Mouse (Mus musculus) liver, embryonic 12.5 days (tissue): Measurements from ENCODE around the gene Olfr698. TPM values are rescaled to one million over a fixed set of nuclear protein-coding genes. Genes with fewer than 3 reads are reported as not detected.
"Not testable (repeated sequence)": the region's sequence is repeated elsewhere in the genome, so short reads cannot be mapped to it uniquely, and the experiment has no call there.

ENCODE experiments used
- ATAC-seq: fragments of 200-750 bp; cut with Nextera tagmentation; 2 replicates; pipeline ENCODE4 v1.8.0; 2017; ENCODE audit warnings: moderate number of reproducible peaks, mild to moderate bottlenecking, moderate library complexity
- H3K27ac ChIP-seq: fragments of 300-500 bp; sonication (generic); 2 replicates; pipeline ENCODE4 v1.5.1; 2016; ENCODE audit warnings: mild to moderate bottlenecking
- H3K27me3 ChIP-seq: fragments of 300-500 bp; sonication (generic); replicated peaks from 2 replicates; pipeline ENCODE4 v1.6.1; 2016; ENCODE audit warnings: mild to moderate bottlenecking, moderate library complexity
- H3K36me3 ChIP-seq: fragments of 300-500 bp; sonication (generic); 2 replicates; pipeline ENCODE4 v1.6.1; 2016; ENCODE audit warnings: mild to moderate bottlenecking, moderate library complexity
- H3K4me1 ChIP-seq: fragments of 300-500 bp; sonication (generic); 2 replicates; pipeline ENCODE4 v1.6.1; 2016
- H3K4me2 ChIP-seq: fragments of 300-500 bp; sonication (generic); 2 replicates; pipeline ENCODE4 v1.6.1; 2016; ENCODE audit warnings: mild to moderate bottlenecking, moderate library complexity
- H3K4me3 ChIP-seq: fragments of 300-500 bp; sonication (generic); 2 replicates; pipeline ENCODE4 v1.5.1; 2016; ENCODE audit warnings: mild to moderate bottlenecking, moderate library complexity
- H3K9ac ChIP-seq: fragments of 300-500 bp; sonication (generic); 2 replicates; pipeline ENCODE4 v1.6.1; 2016; ENCODE audit warnings: mild to moderate bottlenecking, moderate library complexity
- H3K9me3 ChIP-seq: fragments of 300-500 bp; sonication (generic); replicated peaks from 2 replicates; pipeline ENCODE4 v1.6.1; 2016; ENCODE audit warnings: mild to moderate bottlenecking, moderate library complexity
- WGBS: fragments of 180-500 bp; shearing (Covaris S2); methylation state at CpG from one replicate; pipeline ENCODE4 v1.1.7; 2016; ENCODE audit not compliant: insufficient replicate concordance; 5-methylcytosine and 5-hydroxymethylcytosine counted together
- polyA plus RNA-seq: library from polyadenylated mRNA; unstranded; fragments of >200 nt; fragmentation: Nextera tagmentation; extraction: Ambion mirVana; gene quantifications from 2 replicates; pipeline ENCODE4 v1.2.1, GENCODE M21; 2016

Olfr698 gene
- polyA plus RNA-seq, result not detected in 2 replicates

DNA sequence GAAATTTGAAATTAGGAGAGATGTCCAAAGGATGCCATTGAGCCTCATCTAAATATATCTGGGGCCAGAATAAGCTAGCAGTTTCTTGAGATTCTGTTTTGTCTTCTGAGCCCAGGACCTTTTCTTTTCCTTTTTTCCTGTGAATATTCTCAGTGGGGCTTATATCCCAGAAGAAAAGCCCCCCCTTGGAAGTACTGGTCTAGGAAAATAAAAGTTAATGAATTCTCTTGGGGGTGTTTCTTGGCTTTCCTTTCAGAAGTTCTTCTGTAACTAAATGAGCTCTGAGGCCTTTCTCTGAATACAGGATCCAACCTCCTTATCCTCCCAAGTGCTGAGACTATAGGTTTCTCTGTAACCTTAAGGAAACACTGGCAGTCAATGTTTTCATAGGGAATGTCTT lies at the start of gene Olfr698:
Gene Olfr698 (minus strand): TSS at position 101 of the 400 bp plus-strand sequence.
- no peak within 1 kb of the TSS for H3K4me3 ChIP-seq
- no peak within 1 kb of the TSS for H3K9ac ChIP-seq
- H3K9me3 ChIP-seq, result no peaks in the 10 kb centered on the region
- H3K27me3 ChIP-seq, result no peaks in the 10 kb centered on the region
- H3K27ac ChIP-seq, result no peak within 1 kb of the TSS
- H3K4me2 ChIP-seq, result no peak within 1 kb of the TSS
- ATAC-seq, result no peak
- H3K4me1 ChIP-seq, result no peaks in the 10 kb centered on the region
- no peaks in the 10 kb centered on the region for H3K36me3 ChIP-seq

DNA sequence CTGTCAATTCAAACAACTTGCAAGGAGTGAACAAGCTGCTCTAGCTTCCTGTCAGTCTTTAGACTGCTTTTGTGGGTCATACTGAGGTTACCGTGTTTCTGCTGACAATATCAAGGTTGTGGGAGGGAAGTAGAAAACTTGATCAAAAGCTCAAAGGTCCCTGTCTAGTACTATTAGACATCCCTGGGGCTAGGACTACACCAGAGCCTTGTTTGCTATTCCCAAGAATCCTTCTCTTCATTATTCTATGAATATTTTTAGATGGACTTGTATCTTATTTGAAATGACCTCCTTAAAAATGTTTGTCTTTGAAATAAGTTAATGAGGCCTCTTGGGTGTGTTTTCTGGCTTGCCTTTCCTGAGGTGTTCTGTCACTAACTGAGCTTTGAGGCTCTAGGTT lies 37.9 kb upstream of the Olfr698 start, which contains the start of gene Olfr699:
Gene Olfr699 (minus strand): TSS at position 101 of the 400 bp plus-strand sequence.
- no peaks in the 10 kb centered on the region for H3K27me3 ChIP-seq
- no peak within 1 kb of the TSS for H3K4me2 ChIP-seq
- H3K9ac ChIP-seq, result no peak within 1 kb of the TSS
- no peaks in the 10 kb centered on the region for H3K4me1 ChIP-seq
- no peak for ATAC-seq
- no peak within 1 kb of the TSS for H3K27ac ChIP-seq
- 53% methylated on average over 1 of the region's 1 CpGs for WGBS
- no peak within 1 kb of the TSS for H3K4me3 ChIP-seq
- H3K36me3 ChIP-seq, result no peaks in the 10 kb centered on the region
- no peaks in the 10 kb centered on the region for H3K9me3 ChIP-seq

DNA sequence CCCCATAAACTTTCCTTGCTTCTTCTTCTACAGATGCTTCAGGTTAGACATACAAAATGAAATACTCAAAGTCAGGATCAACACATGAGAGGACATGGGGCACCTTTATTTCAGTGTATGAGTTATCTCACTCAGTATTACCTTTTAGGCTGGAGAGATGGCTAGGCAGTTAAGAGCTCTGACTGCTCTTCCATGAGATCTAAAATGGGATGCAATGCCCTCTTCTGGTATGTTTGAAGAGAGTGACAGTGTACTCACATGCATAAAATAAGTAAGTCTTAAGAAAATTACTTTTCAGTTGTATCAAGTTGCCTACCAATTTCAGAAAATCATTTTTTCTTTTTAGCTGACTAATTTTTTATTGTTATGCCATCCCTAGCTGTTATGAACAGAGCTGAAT lies 33.1 kb upstream of the Olfr698 start:
- no peak for ATAC-seq
- no peaks in the 10 kb centered on the region for H3K9me3 ChIP-seq
- H3K27ac ChIP-seq, result no peak overlapping the region
- no peaks in the 10 kb centered on the region for H3K36me3 ChIP-seq
- no peak overlapping the region for H3K4me2 ChIP-seq
- no peaks in the 10 kb centered on the region for H3K4me1 ChIP-seq
- no peaks in the 10 kb centered on the region for H3K27me3 ChIP-seq
- no peak overlapping the region for H3K4me3 ChIP-seq
- H3K9ac ChIP-seq, result no peak overlapping the region

DNA sequence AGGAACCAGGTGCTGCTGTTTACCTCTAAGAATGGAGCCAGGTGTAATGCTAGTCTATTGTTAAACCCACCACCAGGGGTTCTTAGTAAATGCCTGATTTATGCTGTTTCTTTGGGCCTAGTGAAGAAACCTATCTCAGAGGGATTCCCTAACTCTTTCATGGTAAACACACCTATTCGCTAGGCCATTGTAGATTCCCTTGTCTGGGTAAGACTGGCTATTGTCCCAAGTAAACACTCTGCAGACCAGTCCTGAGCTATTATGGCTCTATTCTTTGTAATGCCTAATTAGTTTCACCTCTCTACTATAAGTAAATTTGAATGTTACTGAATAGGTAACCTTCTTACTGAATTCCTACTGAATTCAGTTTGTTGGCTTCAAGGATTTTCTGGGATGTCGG lies 5.8 kb upstream of the Olfr698 start:
- not testable (repeated sequence) for H3K36me3 ChIP-seq, H3K9ac ChIP-seq, H3K9me3 ChIP-seq, H3K4me3 ChIP-seq, H3K27ac ChIP-seq, ATAC-seq, H3K4me2 ChIP-seq, H3K4me1 ChIP-seq, H3K27me3 ChIP-seq
- WGBS, result 76% methylated on average over 2 of the region's 2 CpGs

DNA sequence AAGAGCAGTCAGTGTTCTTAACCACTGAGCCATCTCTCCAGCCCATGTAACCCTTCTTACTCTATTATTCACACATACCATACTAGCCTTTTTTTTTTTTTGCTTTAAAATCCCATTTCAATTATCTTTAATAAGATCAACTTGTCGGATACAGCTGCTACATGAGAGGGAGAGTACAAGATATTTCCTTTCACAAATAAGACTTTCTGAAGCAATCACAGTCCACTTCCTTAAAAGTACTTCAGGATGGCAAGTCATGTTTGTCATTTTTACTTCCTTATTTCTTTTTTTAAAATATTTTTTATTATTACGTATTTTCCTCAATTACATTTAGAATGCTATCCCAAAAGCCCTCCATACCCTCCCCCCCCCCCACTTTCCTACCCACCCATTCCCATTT lies 3.6 kb upstream of the Olfr698 start:
- Histone ChIP-seq H3K27ac (no peak overlapping the region), H3K9ac (no peak overlapping the region), H3K4me2 (no peak overlapping the region), H3K4me3 (no peak overlapping the region), H3K27me3 (no peaks in the 10 kb centered on the region), H3K4me1 (no peaks in the 10 kb centered on the region), H3K36me3 (no peaks in the 10 kb centered on the region), H3K9me3 (no peaks in the 10 kb centered on the region)
- no peak for ATAC-seq
- 79% methylated on average over 2 of the region's 2 CpGs for WGBS

DNA sequence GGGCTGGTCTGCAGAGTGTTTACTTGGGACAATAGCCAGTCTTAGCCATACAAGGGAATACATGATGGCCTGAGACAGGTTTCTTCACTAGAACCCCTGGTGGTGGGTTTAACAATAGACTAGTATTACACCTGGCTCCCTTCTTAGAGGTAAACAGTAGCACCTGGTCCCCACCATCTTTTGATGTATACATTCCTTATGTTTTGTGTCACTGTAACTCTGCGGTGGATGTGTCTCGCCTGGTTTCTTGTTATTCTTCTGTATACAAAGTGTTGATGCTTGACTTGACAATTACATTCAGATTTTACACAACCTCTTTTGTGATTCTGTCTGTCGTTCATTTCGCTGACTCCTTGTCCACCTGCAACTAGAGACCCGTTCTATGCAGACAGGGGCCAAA lies 9.4 kb downstream of the Olfr698 start:
- Histone ChIP-seq H3K9ac (no peak overlapping the region), H3K9me3 (no peaks in the 10 kb centered on the region), H3K36me3 (no peaks in the 10 kb centered on the region), H3K4me2 (no peak overlapping the region), H3K4me3 (no peak overlapping the region), H3K4me1 (no peaks in the 10 kb centered on the region), H3K27me3 (no peaks in the 10 kb centered on the region), H3K27ac (no peak overlapping the region)
- no peak for ATAC-seq
- 81% methylated on average over 5 of the region's 5 CpGs for WGBS

DNA sequence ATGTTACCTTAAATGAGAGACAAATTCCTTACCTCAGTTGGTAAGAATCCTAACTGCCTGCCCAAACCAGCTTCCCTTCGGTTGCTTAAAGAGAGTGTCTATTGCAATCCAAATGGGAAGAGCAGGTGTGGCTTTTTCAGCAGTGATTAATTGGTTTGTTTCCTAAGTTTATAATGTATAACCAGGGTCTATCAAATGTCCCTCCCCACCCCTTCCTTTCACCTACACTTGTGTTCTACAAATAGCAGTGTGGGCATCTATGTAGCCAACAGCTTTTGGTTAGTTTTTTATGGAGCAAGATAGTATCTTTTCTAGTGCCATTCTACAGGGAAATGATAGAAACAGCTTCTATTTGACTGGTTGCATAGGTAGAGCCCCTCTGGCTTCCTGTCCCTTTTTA lies 12.9 kb downstream of the Olfr698 start, which contains the start of gene Olfr697:
Gene Olfr697 (minus strand): TSS at position 101 of the 400 bp plus-strand sequence.
- no peak for ATAC-seq
- Histone ChIP-seq H3K4me1 (no peaks in the 10 kb centered on the region), H3K4me3 (no peak within 1 kb of the TSS), H3K36me3 (no peaks in the 10 kb centered on the region), H3K27ac (no peak within 1 kb of the TSS), H3K9ac (no peak within 1 kb of the TSS), H3K4me2 (no peak within 1 kb of the TSS), H3K27me3 (no peaks in the 10 kb centered on the region), H3K9me3 (no peaks in the 10 kb centered on the region)
- WGBS, result 36% methylated on average over 1 of the region's 1 CpGs

DNA sequence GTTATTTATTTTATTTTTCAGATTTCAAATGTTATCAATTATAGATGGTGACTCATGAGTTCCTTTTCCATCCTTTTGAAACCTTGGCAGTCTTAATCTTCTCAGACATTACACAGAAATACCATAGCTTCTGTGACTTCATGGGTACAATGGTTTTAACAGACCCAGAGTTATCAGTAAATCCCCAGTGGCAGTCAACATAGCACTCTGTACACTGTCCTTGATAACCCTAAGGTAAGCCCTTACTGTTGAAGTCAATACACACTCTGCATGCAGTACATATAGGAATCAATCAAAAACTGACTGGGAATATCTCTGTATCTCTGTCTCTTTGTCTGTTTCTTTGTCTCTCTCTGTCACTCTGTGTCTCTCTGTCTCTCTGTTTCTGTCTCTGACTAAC lies 18.2 kb downstream of the Olfr698 start:
- H3K27ac ChIP-seq, result no peak overlapping the region
- H3K9ac ChIP-seq, result no peak overlapping the region
- no peaks in the 10 kb centered on the region for H3K4me1 ChIP-seq
- H3K9me3 ChIP-seq, result no peaks in the 10 kb centered on the region
- H3K27me3 ChIP-seq, result no peaks in the 10 kb centered on the region
- H3K4me2 ChIP-seq, result no peak overlapping the region
- no peak overlapping the region for H3K4me3 ChIP-seq
- no peak for ATAC-seq
- H3K36me3 ChIP-seq, result no peaks in the 10 kb centered on the region

DNA sequence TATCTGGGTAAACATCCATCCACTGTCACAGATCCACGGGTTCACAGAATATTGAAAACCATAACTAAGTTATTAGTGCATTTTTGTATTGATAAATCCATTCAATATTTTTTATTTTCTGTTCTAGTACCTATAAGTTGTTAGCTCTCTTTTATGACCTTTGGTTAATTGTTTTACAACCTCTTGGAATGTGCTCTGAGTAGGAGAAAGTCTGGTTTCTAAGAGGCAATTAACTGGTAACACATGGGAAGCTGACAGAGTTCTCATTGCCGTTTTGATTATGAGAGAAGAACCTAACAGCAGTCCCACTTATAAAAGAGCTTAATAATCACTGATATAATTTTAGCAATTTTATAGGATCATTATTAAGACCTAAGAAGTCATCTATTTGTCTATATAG lies 21.5 kb downstream of the Olfr698 start:
- Histone ChIP-seq H3K36me3 (no peaks in the 10 kb centered on the region), H3K4me1 (no peaks in the 10 kb centered on the region), H3K4me3 (no peak overlapping the region), H3K9me3 (no peaks in the 10 kb centered on the region), H3K27me3 (no peaks in the 10 kb centered on the region), H3K4me2 (no peak overlapping the region), H3K9ac (no peak overlapping the region), H3K27ac (no peak overlapping the region)
- WGBS, result 66% methylated on average over 2 of the region's 2 CpGs
- no peak for ATAC-seq

DNA sequence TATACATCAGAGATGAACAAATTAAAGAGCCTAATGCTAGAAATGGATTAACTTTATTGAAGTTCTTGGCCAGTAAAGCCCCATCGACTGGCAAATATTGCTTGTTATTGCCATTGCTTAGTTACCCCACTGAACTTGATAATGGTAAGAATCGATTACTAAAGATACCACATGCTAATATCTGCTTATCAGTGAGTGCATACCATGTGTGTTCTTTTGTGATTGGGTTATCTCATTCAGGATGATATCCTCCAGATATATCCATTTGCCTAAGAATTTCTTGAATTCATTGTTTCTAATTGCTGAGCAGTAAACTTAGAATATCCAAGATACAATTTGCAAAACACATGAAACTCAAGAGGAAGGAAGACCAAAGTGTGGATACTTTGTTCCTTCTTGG lies 29.5 kb downstream of the Olfr698 start:
- 58% methylated on average over 2 of the region's 2 CpGs for WGBS
- not testable (repeated sequence) for H3K9me3 ChIP-seq

DNA sequence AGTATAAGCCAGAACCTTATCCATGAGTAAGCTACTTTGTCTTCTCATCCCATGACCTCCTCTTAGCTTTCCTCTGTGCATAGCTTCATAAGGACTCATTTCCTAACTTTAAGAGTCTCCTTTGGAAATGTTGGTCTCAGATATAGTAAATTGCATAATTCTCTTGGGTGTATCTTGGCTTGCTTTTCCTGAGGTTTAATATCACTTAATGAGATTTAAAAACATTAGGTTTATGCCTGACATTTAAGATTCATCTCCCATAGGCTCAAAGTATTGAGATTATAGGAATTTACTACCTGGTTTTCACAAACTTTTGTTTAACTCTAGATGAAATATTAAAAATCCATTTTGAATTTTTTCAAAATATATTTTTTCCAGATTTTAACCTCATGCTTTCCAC lies 38.9 kb downstream of the Olfr698 start, which contains the start of gene Olfr695:
Gene Olfr695 (minus strand): TSS at position 101 of the 400 bp plus-strand sequence.
- Histone ChIP-seq H3K9ac (no peak within 1 kb of the TSS), H3K4me1 (no peaks in the 10 kb centered on the region), H3K9me3 (no peaks in the 10 kb centered on the region), H3K36me3 (no peaks in the 10 kb centered on the region), H3K4me2 (no peak within 1 kb of the TSS), H3K27ac (no peak within 1 kb of the TSS), H3K4me3 (no peak within 1 kb of the TSS), H3K27me3 (no peaks in the 10 kb centered on the region)
- ATAC-seq, result no peak

More for the DNA sequence above, 29.5 kb downstream of the Olfr698 start:
- not testable (repeated sequence) for H3K4me3 ChIP-seq, H3K4me2 ChIP-seq, H3K9ac ChIP-seq, ATAC-seq, H3K27me3 ChIP-seq, H3K4me1 ChIP-seq, H3K27ac ChIP-seq, H3K36me3 ChIP-seq

DNA sequence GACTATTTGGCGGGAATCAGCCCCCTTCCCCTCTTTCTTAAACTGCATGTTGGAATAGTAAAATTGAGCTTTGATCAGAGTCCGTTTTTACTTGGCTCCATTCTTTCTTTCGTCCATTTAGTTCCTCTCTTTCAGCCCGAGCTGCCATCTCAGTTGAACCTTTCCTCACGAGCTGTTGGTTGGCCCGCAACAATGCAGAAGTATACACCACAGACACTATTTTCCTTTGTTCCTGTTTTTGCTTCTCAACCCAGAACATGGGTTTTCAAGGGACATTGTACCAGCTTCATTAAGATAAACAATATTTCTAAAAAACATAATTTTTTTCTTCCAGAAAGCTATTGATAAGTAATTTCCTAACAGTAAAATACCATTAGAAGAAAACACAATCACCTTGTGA lies 43.7 kb downstream of the Olfr698 start:
- H3K36me3 ChIP-seq, result no peaks in the 10 kb centered on the region
- no peak for ATAC-seq
- peaks cover 1% of the 10 kb centered on the region; the same call in 1 of the 2 replicates for H3K9me3 ChIP-seq
- no peak overlapping the region for H3K4me3 ChIP-seq
- no peak overlapping the region for H3K4me2 ChIP-seq
- WGBS, result 65% methylated on average over 6 of the region's 6 CpGs
- H3K4me1 ChIP-seq, result no peaks in the 10 kb centered on the region
- no peak overlapping the region for H3K27ac ChIP-seq
- H3K9ac ChIP-seq, result no peak overlapping the region
- no peaks in the 10 kb centered on the region for H3K27me3 ChIP-seq

DNA sequence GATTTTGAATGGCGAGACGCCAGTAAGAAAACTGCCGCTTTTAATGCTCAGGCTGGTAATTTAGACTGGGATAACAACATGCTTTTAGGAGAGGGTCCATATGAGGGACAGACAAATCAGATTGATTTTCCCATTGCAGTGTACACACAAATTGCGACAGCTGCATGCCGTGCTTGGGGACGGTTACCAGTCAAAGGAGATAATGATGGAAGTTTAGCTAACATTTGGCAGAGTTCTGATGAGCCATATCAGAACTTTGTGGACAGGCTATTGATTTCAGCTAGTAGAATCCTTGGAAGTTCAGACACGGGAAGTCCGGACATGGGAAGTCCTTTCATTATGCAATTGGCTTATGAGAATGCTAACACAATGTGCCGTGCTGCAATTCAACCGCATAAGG lies 47.5 kb downstream of the Olfr698 start:
- not testable (repeated sequence) for H3K27me3 ChIP-seq, H3K9ac ChIP-seq, H3K4me1 ChIP-seq, H3K4me3 ChIP-seq, H3K27ac ChIP-seq, H3K9me3 ChIP-seq, ATAC-seq, H3K4me2 ChIP-seq, H3K36me3 ChIP-seq
- WGBS, result 78% methylated on average over 10 of the region's 10 CpGs
